Mouse (Mus musculus): ENCODE measurements around the gene Rnf216. TPM values are rescaled to one million over a fixed set of nuclear protein-coding genes. Genes with fewer than 3 reads are reported as not detected.

Rnf216 gene
- polyA plus RNA-seq, 1 experiment, result not detected

- Histone ChIP-seq H3K4me1 (ENCODE audit: control insufficient read depth, insufficient read depth, low read length) (peaks cover 20% of the 10 kb centered on the region), H3K4me3 (ENCODE audit: insufficient read depth, low read depth, low read length) (no peak overlapping the region), H3K27ac (ENCODE audit: insufficient read depth, low read depth, low read length) (0 out of 2 replicates have a peak overlapping the region, but pooled peaks have one; percentile 7)
- TF ChIP-seq POLR2A (IDR thresholded peaks at IDR 0.05; ENCODE audit: insufficient read depth, low read depth, low read length) (no peak), CTCF (IDR thresholded peaks at IDR 0.05; ENCODE audit: insufficient read depth, low read depth, low read length) (no peak)
- WGBS, result 70% methylated on average over 6 of the region's 6 CpGs
These were observed 60.9 kb downstream of the Rnf216 start for GRCm38 (mm10) chr5:143051851-143052250.

GRCm38 (mm10) chr5:143050273-143050672 lies 62.5 kb downstream of the Rnf216 start:
- Histone ChIP-seq H3K4me1 (ENCODE audit: control insufficient read depth, insufficient read depth, low read length) (peaks cover 20% of the 10 kb centered on the region), H3K4me3 (ENCODE audit: insufficient read depth, low read depth, low read length) (no peak overlapping the region), H3K27ac (ENCODE audit: insufficient read depth, low read depth, low read length) (peak overlapping the region; percentile 39)
- 37% methylated on average over 5 of the region's 5 CpGs for WGBS
- TF ChIP-seq POLR2A (IDR thresholded peaks at IDR 0.05; ENCODE audit: insufficient read depth, low read depth, low read length) (no peak), CTCF (IDR thresholded peaks at IDR 0.05; ENCODE audit: insufficient read depth, low read depth, low read length) (no peak)

- WGBS, result 29% methylated on average over 4 of the region's 4 CpGs
- H3K4me1 ChIP-seq (ENCODE audit: control insufficient read depth, insufficient read depth, low read length), result peaks cover 20% of the 10 kb centered on the region
- TF ChIP-seq CTCF (IDR thresholded peaks at IDR 0.05; ENCODE audit: insufficient read depth, low read depth, low read length) (no peak), POLR2A (IDR thresholded peaks at IDR 0.05; ENCODE audit: insufficient read depth, low read depth, low read length) (no peak)
- H3K4me3 ChIP-seq (ENCODE audit: insufficient read depth, low read depth, low read length), result no peak overlapping the region
- peak overlapping the region; percentile 39 for H3K27ac ChIP-seq (ENCODE audit: insufficient read depth, low read depth, low read length)
These were observed 63.0 kb downstream of the Rnf216 start for GRCm38 (mm10) chr5:143049746-143050145.

- Histone ChIP-seq H3K27ac (ENCODE audit: insufficient read depth, low read depth, low read length) (peak overlapping the region; percentile 49; the same call in 1 of the 2 replicates), H3K4me3 (ENCODE audit: insufficient read depth, low read depth, low read length) (no peak overlapping the region), H3K4me1 (ENCODE audit: control insufficient read depth, insufficient read depth, low read length) (peaks cover 20% of the 10 kb centered on the region)
- 50% methylated on average over 1 of the region's 1 CpGs for WGBS
- no peak for TF ChIP-seq POLR2A (IDR thresholded peaks at IDR 0.05; ENCODE audit: insufficient read depth, low read depth, low read length)
- no peak for TF ChIP-seq CTCF (IDR thresholded peaks at IDR 0.05; ENCODE audit: insufficient read depth, low read depth, low read length)
These were observed 63.8 kb downstream of the Rnf216 start for GRCm38 (mm10) chr5:143049013-143049385.

GRCm38 (mm10) chr5:143048232-143049012 lies 64.4 kb downstream of the Rnf216 start:
- no peak for TF ChIP-seq CTCF (IDR thresholded peaks at IDR 0.05; ENCODE audit: insufficient read depth, low read depth, low read length)
- TF ChIP-seq POLR2A (IDR thresholded peaks at IDR 0.05; ENCODE audit: insufficient read depth, low read depth, low read length), result no peak
- Histone ChIP-seq H3K4me1 (ENCODE audit: control insufficient read depth, insufficient read depth, low read length) (peaks cover 19% of the 10 kb centered on the region), H3K4me3 (ENCODE audit: insufficient read depth, low read depth, low read length) (no peak overlapping the region), H3K27ac (ENCODE audit: insufficient read depth, low read depth, low read length) (peak overlapping the region; percentile 81)

- H3K4me1 ChIP-seq (ENCODE audit: control insufficient read depth, insufficient read depth, low read length), result peaks cover 14% of the 10 kb centered on the region
- H3K27ac ChIP-seq (ENCODE audit: insufficient read depth, low read depth, low read length), result peak overlapping the region; percentile 81
- H3K4me3 ChIP-seq (ENCODE audit: insufficient read depth, low read depth, low read length), result no peak overlapping the region
- TF ChIP-seq POLR2A (IDR thresholded peaks at IDR 0.05; ENCODE audit: insufficient read depth, low read depth, low read length) (no peak), CTCF (IDR thresholded peaks at IDR 0.05; ENCODE audit: insufficient read depth, low read depth, low read length) (no peak)
- WGBS, result 94% methylated on average over 1 of the region's 1 CpGs
These were observed 65.2 kb downstream of the Rnf216 start for GRCm38 (mm10) chr5:143047586-143047985.

- H3K27ac ChIP-seq (ENCODE audit: insufficient read depth, low read depth, low read length), result no peak overlapping the region
- H3K4me1 ChIP-seq (ENCODE audit: control insufficient read depth, insufficient read depth, low read length), result peaks cover 9% of the 10 kb centered on the region
- H3K4me3 ChIP-seq (ENCODE audit: insufficient read depth, low read depth, low read length), result no peak overlapping the region
- WGBS, result 30% methylated on average over 2 of the region's 2 CpGs
- TF ChIP-seq POLR2A (IDR thresholded peaks at IDR 0.05; ENCODE audit: insufficient read depth, low read depth, low read length) (no peak), CTCF (IDR thresholded peaks at IDR 0.05; ENCODE audit: insufficient read depth, low read depth, low read length) (no peak)
These were observed 68.9 kb downstream of the Rnf216 start for GRCm38 (mm10) chr5:143043902-143044301.

- WGBS, result 38% methylated on average over 2 of the region's 2 CpGs
- no peak overlapping the region for H3K27ac ChIP-seq (ENCODE audit: insufficient read depth, low read depth, low read length)
- H3K4me3 ChIP-seq (ENCODE audit: insufficient read depth, low read depth, low read length), result no peak overlapping the region
- TF ChIP-seq CTCF (IDR thresholded peaks at IDR 0.05; ENCODE audit: insufficient read depth, low read depth, low read length) (no peak), POLR2A (IDR thresholded peaks at IDR 0.05; ENCODE audit: insufficient read depth, low read depth, low read length) (no peak)
- peaks cover 7% of the 10 kb centered on the region for H3K4me1 ChIP-seq (ENCODE audit: control insufficient read depth, insufficient read depth, low read length)
These were observed 69.5 kb downstream of the Rnf216 start for GRCm38 (mm10) chr5:143043285-143043684.

GRCm38 (mm10) chr5:143038794-143039193 lies 74.0 kb downstream of the Rnf216 start:
- WGBS, result 90% methylated on average over 4 of the region's 4 CpGs
- Histone ChIP-seq H3K27ac (ENCODE audit: insufficient read depth, low read depth, low read length) (no peak overlapping the region), H3K4me3 (ENCODE audit: insufficient read depth, low read depth, low read length) (no peak overlapping the region)

More at GRCm38 (mm10) chr5:143038794-143039193, 74.0 kb downstream of the Rnf216 start:
- peaks cover 7% of the 10 kb centered on the region for H3K4me1 ChIP-seq (ENCODE audit: control insufficient read depth, insufficient read depth, low read length)
- no peak for TF ChIP-seq POLR2A (IDR thresholded peaks at IDR 0.05; ENCODE audit: insufficient read depth, low read depth, low read length)
- TF ChIP-seq CTCF (IDR thresholded peaks at IDR 0.05; ENCODE audit: insufficient read depth, low read depth, low read length), result no peak

Data from olfactory bulb, adult 2 months (tissue).